Comparison of ENCODE assay signal across 8 mouse cellular contexts in the genomic region with DNA sequence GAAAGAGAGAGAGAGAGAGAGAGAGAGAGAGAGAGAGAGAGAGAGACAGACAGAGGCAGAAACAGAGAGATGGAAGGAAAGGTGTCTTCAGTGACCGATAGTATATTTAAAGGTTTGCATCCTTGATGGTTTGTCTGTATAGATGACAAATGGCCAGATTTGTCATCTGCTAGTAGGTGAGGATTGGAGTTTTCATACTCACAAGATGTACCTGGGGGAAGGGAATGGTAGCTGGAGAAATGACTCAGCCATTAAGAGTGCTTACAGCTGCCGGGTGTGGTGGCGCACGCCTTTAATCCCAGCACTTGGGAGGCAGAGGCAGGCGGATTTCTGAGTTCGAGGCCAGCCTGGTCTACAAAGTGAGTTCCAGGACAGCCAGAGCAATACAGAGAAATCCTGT. TPM values are rescaled to one million over a fixed set of nuclear protein-coding genes. Genes with fewer than 3 reads are reported as not detected.
DNase-seq lines count a peak whose midpoint lies in the region; ATAC-seq and TF ChIP-seq lines count a peak whose summit lies in the region.
"Not testable (repeated sequence)": the region's sequence is repeated elsewhere in the genome, so short reads cannot be mapped to it uniquely, and the experiment has no call there.
"Had no signal": no experiment of that assay in that cellular context is flagged by ENCODE, and none has a peak within 500 bp of the region (broad histone marks: within the 10 kb centered on the region; RNA-seq: fewer than 3 reads in every experiment).

No protein-coding gene starts in this region.

- not testable (repeated sequence) for H3K9ac ChIP-seq in heart, embryonic 12.5 days; heart, postnatal 0 days (replicated peaks; ENCODE audit: low read depth, low read length); kidney, embryonic 16.5 days (replicated peaks; ENCODE audit: low read length); lung, embryonic 15.5 days; stomach, embryonic 14.5 days (replicated peaks; ENCODE audit: low read depth, low read length)

- TF ChIP-seq EP300 in heart, postnatal 0 days (IDR thresholded peaks at IDR 0.05; ENCODE audit: low read depth) = not testable (repeated sequence)

- TF ChIP-seq CTCF in gastrocnemius, adult 2 months (IDR thresholded peaks at IDR 0.05); heart, postnatal 0 days (IDR thresholded peaks at IDR 0.05; ENCODE audit: low read depth): not testable (repeated sequence)

- not testable (repeated sequence) for H3K9me3 ChIP-seq in heart, embryonic 12.5 days (replicated peaks); heart, postnatal 0 days (replicated peaks; ENCODE audit: control insufficient read depth, low read length); kidney, embryonic 16.5 days (ENCODE audit: low read length); lung, embryonic 15.5 days; stomach, embryonic 14.5 days (ENCODE audit: control insufficient read depth, low read depth, low read length)

- H3K4me2 ChIP-seq in heart, embryonic 12.5 days = peak overlapping the region; percentile 51
- H3K4me2 ChIP-seq in heart, postnatal 0 days (ENCODE audit: low read depth, low read length) = peak overlapping the region; percentile 79
- H3K4me2 ChIP-seq in kidney, embryonic 16.5 days (replicated peaks; ENCODE audit: low read depth, low read length) = peak overlapping the region; percentile 66; the same call in 1 of the 2 replicates
- H3K4me2 ChIP-seq in lung, embryonic 15.5 days = peak overlapping the region; percentile 60
- peak overlapping the region; percentile 63; the same call in 1 of the 2 replicates for H3K4me2 ChIP-seq in stomach, embryonic 14.5 days (replicated peaks; ENCODE audit: low read depth, low read length)

- not testable (repeated sequence) for ATAC-seq in heart, embryonic 12.5 days (ENCODE audit: insufficient number of reproducible peaks, low FRiP score); heart, postnatal 0 days (ENCODE audit: insufficient read depth, low read depth); kidney, embryonic 16.5 days (ENCODE audit: low FRiP score, low TSS enrichment); lung, embryonic 15.5 days (ENCODE audit: borderline replicate concordance, extremely low read depth, low FRiP score, low TSS enrichment); stomach, embryonic 14.5 days (ENCODE audit: insufficient number of reproducible peaks, insufficient read depth, low FRiP score, low read depth)

- peak overlapping the region; percentile 98 for H3K4me3 ChIP-seq in brown adipose tissue, adult 24 weeks (ENCODE audit: insufficient read depth, low read depth, low read length)
- H3K4me3 ChIP-seq in gastrocnemius, adult 2 months = peak overlapping the region; percentile 81
- H3K4me3 ChIP-seq in heart, embryonic 12.5 days; kidney, embryonic 16.5 days (ENCODE audit: low read length); lung, embryonic 15.5 days; stomach, embryonic 14.5 days (ENCODE audit: low read depth, low read length): not testable (repeated sequence)
- H3K4me3 ChIP-seq in heart, postnatal 0 days (ENCODE audit: low read depth, low read length) = peak overlapping the region; percentile 61; the same call in 1 of the 2 replicates

- WGBS in heart, embryonic 12.5 days = 71% methylated on average over 6 of the region's 6 CpGs
- 59% methylated on average over 6 of the region's 6 CpGs for WGBS in heart, postnatal 0 days
- WGBS in kidney, embryonic 16.5 days = 86% methylated on average over 6 of the region's 6 CpGs
- WGBS in lung, embryonic 15.5 days = 85% methylated on average over 6 of the region's 6 CpGs
- 75% methylated on average over 6 of the region's 6 CpGs for WGBS in stomach, embryonic 14.5 days

- H3K27ac ChIP-seq in brown adipose tissue, adult 24 weeks (replicated peaks; ENCODE audit: low read depth, low read length) = peak overlapping the region; percentile 99
- H3K27ac ChIP-seq in gastrocnemius, adult 2 months = peak overlapping the region; percentile 97
- not testable (repeated sequence) for H3K27ac ChIP-seq in heart, embryonic 12.5 days (ENCODE audit: poor library complexity, severe bottlenecking); stomach, embryonic 14.5 days (ENCODE audit: low read length)
- peak overlapping the region; percentile 92 for H3K27ac ChIP-seq in heart, postnatal 0 days (ENCODE audit: low read depth)
- peak overlapping the region; percentile 98; the same call in 1 of the 2 replicates for H3K27ac ChIP-seq in kidney, embryonic 16.5 days (ENCODE audit: low read length)
- peak overlapping the region; percentile 98; the same call in 1 of the 2 replicates for H3K27ac ChIP-seq in lung, embryonic 15.5 days

- intact Hi-C loops in gastrocnemius, adult 2 months (cut with DNase I) = not testable (repeated sequence)

- peaks cover 34% of the 10 kb centered on the region for H3K36me3 ChIP-seq in heart, embryonic 12.5 days
- peaks cover 14% of the 10 kb centered on the region; the same call in 1 of the 2 replicates for H3K36me3 ChIP-seq in heart, postnatal 0 days (replicated peaks; ENCODE audit: control insufficient read depth, insufficient read depth, low read length)
- H3K36me3 ChIP-seq in kidney, embryonic 16.5 days (ENCODE audit: insufficient read depth, low read length); lung, embryonic 15.5 days; stomach, embryonic 14.5 days (ENCODE audit: control insufficient read depth, insufficient read depth, low read length): not testable (repeated sequence)

- H3K27me3 ChIP-seq in heart, embryonic 12.5 days (replicated peaks); heart, postnatal 0 days (ENCODE audit: control insufficient read depth, insufficient read depth, low read length); kidney, embryonic 16.5 days (ENCODE audit: insufficient read depth, low read length); lung, embryonic 15.5 days; stomach, embryonic 14.5 days (ENCODE audit: control insufficient read depth, insufficient read depth, low read length): not testable (repeated sequence)

- H3K4me1 ChIP-seq in brown adipose tissue, adult 24 weeks (ENCODE audit: control insufficient read depth, insufficient read depth, insufficient read length, low read length) = peaks cover 41% of the 10 kb centered on the region
- peaks cover 73% of the 10 kb centered on the region for H3K4me1 ChIP-seq in heart, embryonic 12.5 days (replicated peaks)
- peaks cover 52% of the 10 kb centered on the region for H3K4me1 ChIP-seq in heart, postnatal 0 days (ENCODE audit: control insufficient read depth, insufficient read depth)
- H3K4me1 ChIP-seq in kidney, embryonic 16.5 days (ENCODE audit: insufficient read depth, low read length) = peaks cover 74% of the 10 kb centered on the region
- peaks cover 73% of the 10 kb centered on the region for H3K4me1 ChIP-seq in lung, embryonic 15.5 days
- peaks cover 44% of the 10 kb centered on the region for H3K4me1 ChIP-seq in stomach, embryonic 14.5 days (ENCODE audit: control insufficient read depth, insufficient read depth, low read length)

- not testable (repeated sequence) for DNase-seq in gastrocnemius, adult 2 months; heart, postnatal 0 days (ENCODE audit: low spot score)

RNA-seq across cellular contexts. Expression of a gene that starts 7.3 kb away (rescaled TPM):
- polyA plus RNA-seq in brown adipose tissue, adult 24 weeks (2012; ENCODE audit: insufficient read depth, insufficient read length, missing spikeins) = 730 and 804 TPM in 2 replicates
- total RNA-seq in gastrocnemius, adult 2 months (2021) = 100 to 1,000 TPM; 276 to 473 TPM
- polyA plus RNA-seq in heart, embryonic 12.5 days (2016; fragmentation: Nextera tagmentation; extraction: Ambion mirVana) = 1,393 and 1,408 TPM in 2 replicates
- total RNA-seq in heart, postnatal 0 days (2014; rRNA removed; ENCODE audit: low replicate concordance) = 829 and 887 TPM in 2 replicates
- polyA plus RNA-seq in heart, postnatal 0 days (2015; fragmentation: Nextera tagmentation; extraction: Ambion mirVana) = 1,674 and 1,711 TPM in 2 replicates
- 1,474 and 1,572 TPM in 2 replicates for polyA plus RNA-seq in kidney, embryonic 16.5 days (2015; fragmentation: Nextera tagmentation; extraction: Ambion mirVana)
- polyA plus RNA-seq in lung, embryonic 15.5 days (2015; fragmentation: Nextera tagmentation; extraction: Ambion mirVana) = 1,944 and 2,059 TPM in 2 replicates
- 1,638 and 1,722 TPM in 2 replicates for polyA plus RNA-seq in stomach, embryonic 14.5 days (2014; fragmentation: Nextera tagmentation; extraction: Ambion mirVana)
- polyA plus RNA-seq: activated CD4-positive, CD25-positive, alpha-beta regulatory T cell, adult 4 months had no signal

RNA-seq across cellular contexts. Expression of a gene that starts 45.3 kb away (rescaled TPM):
- polyA plus RNA-seq in brown adipose tissue, adult 24 weeks (2012; ENCODE audit: insufficient read depth, insufficient read length, missing spikeins) = 386 and 509 TPM in 2 replicates
- 10 to 100 TPM; 41.3 to 45.4 TPM for total RNA-seq in gastrocnemius, adult 2 months (2021)
- polyA plus RNA-seq in heart, embryonic 12.5 days (2016; fragmentation: Nextera tagmentation; extraction: Ambion mirVana) = 253 and 258 TPM in 2 replicates
- 262 and 340 TPM in 2 replicates for total RNA-seq in heart, postnatal 0 days (2014; rRNA removed; ENCODE audit: low replicate concordance)
- polyA plus RNA-seq in heart, postnatal 0 days (2015; fragmentation: Nextera tagmentation; extraction: Ambion mirVana) = 346 and 351 TPM in 2 replicates
- polyA plus RNA-seq in kidney, embryonic 16.5 days (2015; fragmentation: Nextera tagmentation; extraction: Ambion mirVana) = 376 and 406 TPM in 2 replicates
- 531 and 546 TPM in 2 replicates for polyA plus RNA-seq in lung, embryonic 15.5 days (2015; fragmentation: Nextera tagmentation; extraction: Ambion mirVana)
- 463 and 507 TPM in 2 replicates for polyA plus RNA-seq in stomach, embryonic 14.5 days (2014; fragmentation: Nextera tagmentation; extraction: Ambion mirVana)

RNA-seq across cellular contexts. Expression of a gene that starts 53.8 kb away (rescaled TPM):
- polyA plus RNA-seq in brown adipose tissue, adult 24 weeks (2012; ENCODE audit: insufficient read depth, insufficient read length, missing spikeins) = 17.0 and 19.4 TPM in 2 replicates
- 10 to 100 TPM; 52.5 to 55.5 TPM for total RNA-seq in gastrocnemius, adult 2 months (2021)
- 139 and 140 TPM in 2 replicates for polyA plus RNA-seq in heart, embryonic 12.5 days (2016; fragmentation: Nextera tagmentation; extraction: Ambion mirVana)
- total RNA-seq in heart, postnatal 0 days (2014; rRNA removed; ENCODE audit: low replicate concordance) = 48.5 and 70.6 TPM in 2 replicates
- polyA plus RNA-seq in heart, postnatal 0 days (2015; fragmentation: Nextera tagmentation; extraction: Ambion mirVana) = 58.0 and 59.4 TPM in 2 replicates
- 188 and 197 TPM in 2 replicates for polyA plus RNA-seq in kidney, embryonic 16.5 days (2015; fragmentation: Nextera tagmentation; extraction: Ambion mirVana)
- 180 and 181 TPM in 2 replicates for polyA plus RNA-seq in lung, embryonic 15.5 days (2015; fragmentation: Nextera tagmentation; extraction: Ambion mirVana)
- 162 and 177 TPM in 2 replicates for polyA plus RNA-seq in stomach, embryonic 14.5 days (2014; fragmentation: Nextera tagmentation; extraction: Ambion mirVana)
